Mouse (Mus musculus): ENCODE measurements around the gene Tut7.

GRCm38 (mm10) chr13:59859515-59859914 lies 36.6 kb upstream of the Tut7 start:
- TF ChIP-seq CTCF (IDR thresholded peaks at IDR 0.05; ENCODE audit: low read depth, low read length), result no peak
- no peak for TF ChIP-seq POLR2A (IDR thresholded peaks at IDR 0.05; ENCODE audit: insufficient read depth, low read length)
